Mouse (Mus musculus): ENCODE results near the gene Rnf144a. TPM values are rescaled to one million over a fixed set of nuclear protein-coding genes. Genes with fewer than 3 reads are reported as not detected.
A peak's percentile ranks its signal among the peaks of the same experiment; 100 is the strongest.

The Rnf144a gene
- polyA plus RNA-seq, 1 experiment from 2014 or later: 48.3 TPM

- Histone ChIP-seq H3K9me3 (no peaks in the 10 kb centered on the region), H3K9ac (no peak overlapping the region), H3K4me3 (no peak overlapping the region), H3K27me3 (no peaks in the 10 kb centered on the region), H3K27ac (peak overlapping the region; percentile 39; the same call in 1 of the 2 replicates), H3K4me1 (peaks cover 9% of the 10 kb centered on the region), H3K4me2 (no peak overlapping the region), H3K36me3 (peaks cover 20% of the 10 kb centered on the region)
- WGBS: 44% methylated on average over 4 of the region's 4 CpGs
- ATAC-seq (ENCODE audit: insufficient number of reproducible peaks, insufficient read depth, low FRiP score, low TSS enrichment, low read depth): no peak
Observed at GRCm38 (mm10) chr12:26342086-26342485, 73.0 kb downstream of the Rnf144a start.

GRCm38 (mm10) chr12:26340621-26341020, 74.4 kb downstream of the Rnf144a start:
- Histone ChIP-seq H3K36me3 (peaks cover 29% of the 10 kb centered on the region), H3K4me2 (no peak overlapping the region), H3K9me3 (no peaks in the 10 kb centered on the region), H3K27me3 (no peaks in the 10 kb centered on the region), H3K27ac (no peak overlapping the region), H3K4me1 (peaks cover 9% of the 10 kb centered on the region), H3K4me3 (no peak overlapping the region), H3K9ac (no peak overlapping the region)
- no peak for ATAC-seq (ENCODE audit: insufficient number of reproducible peaks, insufficient read depth, low FRiP score, low TSS enrichment, low read depth)
- WGBS: 93% methylated on average over 4 of the region's 4 CpGs

DNA sequence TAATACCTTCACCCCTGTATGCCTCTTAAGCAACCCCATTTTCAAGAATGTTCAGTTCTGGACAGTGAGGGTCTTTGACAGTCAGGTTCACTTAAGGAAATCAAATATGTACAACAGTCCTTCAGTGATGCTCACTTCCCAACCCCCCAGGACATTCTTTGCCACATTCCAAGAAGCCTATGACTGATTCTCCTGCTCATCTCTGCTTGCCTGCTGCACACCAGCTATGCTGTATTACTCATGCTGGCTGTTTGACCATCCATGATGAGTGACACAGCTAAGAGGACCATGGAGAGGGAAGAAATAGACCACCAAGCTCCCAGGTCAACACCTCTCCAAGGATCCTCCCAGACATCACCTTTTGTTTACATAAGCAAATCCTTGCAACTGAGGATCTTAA, 75.2 kb downstream of the Rnf144a start:
- Histone ChIP-seq H3K36me3 (peaks cover 36% of the 10 kb centered on the region), H3K9me3 (no peaks in the 10 kb centered on the region), H3K9ac (no peak overlapping the region), H3K27me3 (no peaks in the 10 kb centered on the region), H3K4me2 (no peak overlapping the region), H3K27ac (no peak overlapping the region), H3K4me1 (peaks cover 9% of the 10 kb centered on the region), H3K4me3 (no peak overlapping the region)
- ATAC-seq (ENCODE audit: insufficient number of reproducible peaks, insufficient read depth, low FRiP score, low TSS enrichment, low read depth): no peak

DNA sequence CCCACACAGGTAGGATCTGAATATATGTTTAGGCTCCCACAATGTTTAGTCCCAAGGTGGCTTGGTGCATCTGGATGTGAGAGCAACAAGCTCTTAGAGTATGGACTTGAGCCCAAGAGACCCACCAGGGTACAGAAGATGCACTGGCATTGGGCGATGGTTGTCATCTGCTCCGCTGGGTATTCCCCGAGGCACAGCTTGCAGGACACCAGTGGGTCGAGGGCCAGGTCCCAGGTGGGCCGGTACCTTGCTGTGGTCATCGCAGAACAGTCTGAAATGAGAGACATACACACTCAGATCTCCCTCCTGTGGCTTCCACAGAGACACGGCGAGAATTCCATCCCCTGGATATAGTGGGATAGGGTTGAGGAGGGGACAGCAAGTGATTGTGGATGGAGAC, 75.9 kb downstream of the Rnf144a start:
- Histone ChIP-seq H3K27ac (no peak overlapping the region), H3K9ac (no peak overlapping the region), H3K4me1 (peaks cover 9% of the 10 kb centered on the region), H3K36me3 (peaks cover 41% of the 10 kb centered on the region), H3K4me3 (no peak overlapping the region), H3K4me2 (no peak overlapping the region), H3K9me3 (no peaks in the 10 kb centered on the region), H3K27me3 (no peaks in the 10 kb centered on the region)
- no peak for ATAC-seq (ENCODE audit: insufficient number of reproducible peaks, insufficient read depth, low FRiP score, low TSS enrichment, low read depth)
- WGBS: 93% methylated on average over 8 of the region's 8 CpGs

GRCm38 (mm10) chr12:26333678-26334077, 81.4 kb downstream of the Rnf144a start:
- H3K27ac ChIP-seq: no peak overlapping the region
- H3K4me1 ChIP-seq: peaks cover 12% of the 10 kb centered on the region
- H3K9me3 ChIP-seq: no peaks in the 10 kb centered on the region
- no peak overlapping the region for H3K9ac ChIP-seq
- H3K4me2 ChIP-seq: no peak overlapping the region
- H3K27me3 ChIP-seq: no peaks in the 10 kb centered on the region
- WGBS: 64% methylated on average over 1 of the region's 1 CpGs
- no peak overlapping the region for H3K4me3 ChIP-seq
- peaks cover 47% of the 10 kb centered on the region for H3K36me3 ChIP-seq
- no peak for ATAC-seq (ENCODE audit: insufficient number of reproducible peaks, insufficient read depth, low FRiP score, low TSS enrichment, low read depth)

DNA sequence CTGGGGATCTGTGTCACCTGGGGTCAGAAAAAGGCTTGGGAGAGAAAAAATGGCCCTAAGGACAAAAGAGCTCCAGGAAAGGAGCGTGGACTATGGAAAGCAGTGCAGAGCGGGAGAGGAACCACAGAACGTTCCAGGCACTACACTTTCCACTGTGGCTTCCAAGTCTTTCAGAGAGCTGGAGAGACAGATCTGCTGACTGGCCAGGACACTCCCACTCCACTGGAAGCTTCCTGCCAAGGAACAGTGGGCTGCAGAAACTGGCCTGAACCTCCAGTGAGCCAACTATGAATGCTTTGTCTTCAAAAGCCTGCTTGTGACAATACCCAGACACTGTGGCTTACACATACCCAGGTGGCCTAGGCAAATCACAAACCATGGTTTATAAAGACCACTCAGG, 84.0 kb downstream of the Rnf144a start:
- ATAC-seq (ENCODE audit: insufficient number of reproducible peaks, insufficient read depth, low FRiP score, low TSS enrichment, low read depth): no peak
- peak overlapping the region; percentile 48 for H3K27ac ChIP-seq

GRCm38 (mm10) chr12:26329756-26330155, 85.3 kb downstream of the Rnf144a start:
- Histone ChIP-seq H3K9ac (no peak overlapping the region), H3K4me1 (peaks cover 12% of the 10 kb centered on the region), H3K27ac (no peak overlapping the region), H3K4me3 (no peak overlapping the region), H3K4me2 (no peak overlapping the region), H3K36me3 (peaks cover 35% of the 10 kb centered on the region), H3K27me3 (no peaks in the 10 kb centered on the region), H3K9me3 (no peaks in the 10 kb centered on the region)
- WGBS: 49% methylated on average over 5 of the region's 5 CpGs
- no peak for ATAC-seq (ENCODE audit: insufficient number of reproducible peaks, insufficient read depth, low FRiP score, low TSS enrichment, low read depth)

More for the DNA sequence above, 84.0 kb downstream of the Rnf144a start:
- H3K4me3 ChIP-seq: no peak overlapping the region
- no peak overlapping the region for H3K4me2 ChIP-seq
- peaks cover 12% of the 10 kb centered on the region for H3K4me1 ChIP-seq
- peaks cover 35% of the 10 kb centered on the region for H3K36me3 ChIP-seq
- no peaks in the 10 kb centered on the region for H3K27me3 ChIP-seq
- no peak overlapping the region for H3K9ac ChIP-seq
- WGBS: 79% methylated on average over 3 of the region's 3 CpGs
- no peaks in the 10 kb centered on the region for H3K9me3 ChIP-seq

DNA sequence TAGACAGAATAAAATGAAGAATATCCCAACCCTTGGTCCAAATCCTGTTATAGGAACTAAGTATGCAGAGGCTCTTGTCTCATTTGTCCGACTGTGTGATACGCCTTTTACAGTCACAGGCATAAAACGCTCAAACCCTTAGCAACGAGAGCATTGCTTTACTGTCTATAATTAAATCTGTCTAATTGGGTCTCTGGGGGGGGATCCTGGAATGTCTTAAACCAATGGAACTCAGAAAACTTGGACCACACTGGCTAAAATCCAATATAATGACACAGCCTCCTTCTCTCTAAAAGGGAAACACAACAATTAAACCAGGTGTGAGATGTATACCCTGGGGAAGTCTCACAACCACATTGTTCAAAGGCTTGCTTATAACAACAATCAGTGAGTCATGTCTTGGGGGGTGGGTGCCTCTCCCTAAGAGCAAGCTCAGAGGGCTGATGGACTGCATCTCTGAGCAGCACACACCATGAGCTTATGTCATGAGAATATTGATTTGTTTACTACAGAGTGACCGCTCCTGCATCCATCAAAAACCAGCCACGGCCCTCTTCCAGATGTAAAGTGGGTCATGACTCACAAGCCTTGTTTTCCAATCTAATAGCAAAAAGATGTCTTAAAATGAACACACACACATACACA, 85.9 kb downstream of the Rnf144a start:
- Histone ChIP-seq H3K4me1 (peaks cover 12% of the 10 kb centered on the region), H3K27ac (no peak overlapping the region), H3K4me2 (no peak overlapping the region), H3K9ac (no peak overlapping the region), H3K9me3 (no peaks in the 10 kb centered on the region), H3K27me3 (no peaks in the 10 kb centered on the region), H3K4me3 (no peak overlapping the region), H3K36me3 (peaks cover 37% of the 10 kb centered on the region)
- 55% methylated on average over 6 of the region's 6 CpGs for WGBS
- no peak for ATAC-seq (ENCODE audit: insufficient number of reproducible peaks, insufficient read depth, low FRiP score, low TSS enrichment, low read depth)

GRCm38 (mm10) chr12:26323783-26324364, 91.2 kb downstream of the Rnf144a start:
- H3K4me2 ChIP-seq: no peak overlapping the region
- H3K4me1 ChIP-seq: no peaks in the 10 kb centered on the region
- WGBS: 92% methylated on average over 5 of the region's 5 CpGs
- H3K9ac ChIP-seq: no peak overlapping the region
- no peak overlapping the region for H3K4me3 ChIP-seq
- no peak overlapping the region for H3K27ac ChIP-seq
- no peaks in the 10 kb centered on the region for H3K27me3 ChIP-seq
- ATAC-seq (ENCODE audit: insufficient number of reproducible peaks, insufficient read depth, low FRiP score, low TSS enrichment, low read depth): no peak
- peaks cover 69% of the 10 kb centered on the region for H3K36me3 ChIP-seq
- no peaks in the 10 kb centered on the region for H3K9me3 ChIP-seq

- Histone ChIP-seq H3K36me3 (peaks cover 86% of the 10 kb centered on the region), H3K4me3 (no peak overlapping the region), H3K4me2 (no peak overlapping the region), H3K27me3 (no peaks in the 10 kb centered on the region), H3K4me1 (no peaks in the 10 kb centered on the region), H3K9me3 (no peaks in the 10 kb centered on the region), H3K9ac (no peak overlapping the region), H3K27ac (no peak overlapping the region)
- 79% methylated on average over 3 of the region's 3 CpGs for whole genome bisulfite sequencing
- no peak for ATAC-seq (ENCODE audit: insufficient number of reproducible peaks, insufficient read depth, low FRiP score, low TSS enrichment, low read depth)
Observed at GRCm38 (mm10) chr12:26316261-26316660, 98.8 kb downstream of the Rnf144a start.

DNA sequence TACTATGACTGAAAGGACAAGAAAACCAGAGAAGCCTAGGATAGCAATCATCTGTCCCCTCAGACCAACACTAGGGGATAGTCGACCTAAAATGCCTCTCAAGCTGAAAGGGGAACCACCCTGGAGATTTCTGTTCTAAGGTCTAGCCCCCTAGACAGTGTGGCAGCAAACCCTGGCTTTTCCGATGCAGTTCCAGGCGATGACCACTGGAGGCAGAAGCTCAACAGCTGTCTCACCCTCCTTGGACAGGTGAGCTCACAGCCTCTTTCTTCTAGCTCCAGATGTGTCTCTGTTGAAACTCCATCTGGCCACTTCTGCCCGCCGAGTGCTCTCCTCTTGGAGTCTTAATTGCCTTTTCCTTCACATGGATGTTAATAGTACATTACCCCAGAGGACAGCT, 100.1 kb downstream of the Rnf144a start:
- Histone ChIP-seq H3K27ac (no peak overlapping the region), H3K9ac (no peak overlapping the region), H3K4me2 (no peak overlapping the region), H3K9me3 (no peaks in the 10 kb centered on the region), H3K36me3 (peaks cover 81% of the 10 kb centered on the region), H3K4me3 (no peak overlapping the region), H3K27me3 (no peaks in the 10 kb centered on the region), H3K4me1 (no peaks in the 10 kb centered on the region)
- WGBS: 46% methylated on average over 5 of the region's 5 CpGs
- no peak for ATAC-seq (ENCODE audit: insufficient number of reproducible peaks, insufficient read depth, low FRiP score, low TSS enrichment, low read depth)

DNA sequence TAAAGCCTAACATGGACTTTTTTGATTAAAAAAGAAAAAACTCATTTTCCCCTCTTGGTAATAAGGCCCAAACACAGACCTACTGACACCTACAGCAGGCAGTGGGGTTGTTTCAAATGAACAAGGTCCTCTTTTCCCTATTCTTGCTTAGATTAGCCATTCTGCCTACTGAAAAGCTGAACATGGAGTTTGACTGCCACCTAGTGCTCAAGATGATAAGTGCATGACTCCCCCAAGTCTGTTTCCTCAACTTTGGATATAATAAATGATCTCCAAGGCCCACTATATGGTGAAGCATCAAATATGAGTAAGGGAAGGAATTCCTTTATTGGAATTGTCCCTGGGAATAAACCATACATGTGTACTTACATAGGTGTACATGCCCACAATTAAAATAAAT, 103.5 kb downstream of the Rnf144a start:
- H3K27me3 ChIP-seq: no peaks in the 10 kb centered on the region
- H3K4me3 ChIP-seq: no peak overlapping the region
- no peak for ATAC-seq (ENCODE audit: insufficient number of reproducible peaks, insufficient read depth, low FRiP score, low TSS enrichment, low read depth)
- H3K9me3 ChIP-seq: no peaks in the 10 kb centered on the region
- no peak overlapping the region for H3K27ac ChIP-seq
- H3K36me3 ChIP-seq: peaks cover 64% of the 10 kb centered on the region
- H3K4me1 ChIP-seq: no peaks in the 10 kb centered on the region
- no peak overlapping the region for H3K9ac ChIP-seq
- no peak overlapping the region for H3K4me2 ChIP-seq

Data from embryonic facial prominence, embryonic 13.5 days (tissue).